ENCODE assay signal across 28 mouse cellular contexts in the genomic region with DNA sequence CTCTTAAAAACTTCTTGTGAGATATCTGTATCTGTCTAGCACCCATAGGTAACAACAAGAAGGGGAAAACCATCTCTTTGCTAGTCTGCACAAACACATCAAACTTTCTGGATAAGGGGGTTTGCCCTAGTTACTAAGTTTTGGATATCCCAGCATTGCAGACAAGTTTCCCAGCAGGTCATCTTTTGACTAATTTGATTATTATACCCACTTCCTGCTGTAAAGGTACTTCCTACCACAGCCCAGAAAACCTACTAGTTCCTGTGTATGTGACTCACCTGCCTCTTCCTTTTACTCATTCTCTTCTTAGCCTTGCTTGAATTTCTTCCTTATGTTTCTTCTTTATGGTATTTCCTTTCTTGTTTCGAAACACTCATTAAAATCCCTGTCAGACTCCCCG. TPM values are rescaled to one million over a fixed set of nuclear protein-coding genes. Genes with fewer than 3 reads are reported as not detected.
"Had no signal": no experiment of that assay in that cellular context is flagged by ENCODE, and none has a peak within 500 bp of the region (broad histone marks: within the 10 kb centered on the region; RNA-seq: fewer than 3 reads in every experiment).

No protein-coding gene starts in this region.

- H3K36me3 ChIP-seq: kidney, embryonic 15.5 days; limb, embryonic 10.5 days; limb, embryonic 13.5 days; liver, embryonic 12.5 days; liver, embryonic 15.5 days; lung, embryonic 15.5 days; midbrain, embryonic 10.5 days; midbrain, embryonic 13.5 days; neural tube, embryonic 13.5 days; stomach, embryonic 15.5 days had no signal

- H3K27me3 ChIP-seq: kidney, embryonic 15.5 days; limb, embryonic 13.5 days; liver, embryonic 12.5 days; liver, embryonic 15.5 days; lung, embryonic 15.5 days; megakaryocyte, embryonic 14.5 days; midbrain, embryonic 13.5 days; neural tube, embryonic 13.5 days; stomach, embryonic 15.5 days had no signal

- H3K9ac ChIP-seq: kidney, embryonic 15.5 days; limb, embryonic 13.5 days; liver, embryonic 12.5 days; liver, embryonic 15.5 days; lung, embryonic 15.5 days; midbrain, embryonic 13.5 days; neural tube, embryonic 13.5 days; stomach, embryonic 15.5 days had no signal

- H3K27ac ChIP-seq: kidney, embryonic 15.5 days; limb, embryonic 10.5 days; limb, embryonic 13.5 days; liver, embryonic 12.5 days; liver, embryonic 15.5 days; lung, embryonic 15.5 days; midbrain, embryonic 10.5 days; midbrain, embryonic 13.5 days; neural tube, embryonic 13.5 days; stomach, embryonic 15.5 days had no signal

- DNase-seq: kidney, adult 2 months; kidney, postnatal 14 days; kidney, postnatal 4 days; liver; lung, adult 18-20 months; lung, postnatal 10 days; lung, postnatal 36 days; right cerebral cortex, adult 18-20 months; right cerebral cortex, postnatal 14 days; right cerebral cortex, postnatal 4 days; thymus, postnatal 25 days had no signal

- H3K4me3 ChIP-seq: kidney, embryonic 15.5 days; limb, embryonic 10.5 days; limb, embryonic 13.5 days; liver, embryonic 12.5 days; liver, embryonic 15.5 days; lung, embryonic 15.5 days; megakaryocyte, embryonic 14.5 days; midbrain, embryonic 10.5 days; midbrain, embryonic 13.5 days; myocyte; neural tube, embryonic 13.5 days; stomach, embryonic 15.5 days had no signal

- H3K4me1 ChIP-seq: kidney, embryonic 15.5 days; limb, embryonic 10.5 days; limb, embryonic 13.5 days; liver, embryonic 12.5 days; liver, embryonic 15.5 days; lung, embryonic 15.5 days; midbrain, embryonic 10.5 days; midbrain, embryonic 13.5 days; neural tube, embryonic 13.5 days; stomach, embryonic 15.5 days had no signal

- H3K4me2 ChIP-seq: kidney, embryonic 15.5 days; limb, embryonic 13.5 days; liver, embryonic 12.5 days; liver, embryonic 15.5 days; lung, embryonic 15.5 days; midbrain, embryonic 13.5 days; neural tube, embryonic 13.5 days; stomach, embryonic 15.5 days had no signal

- ATAC-seq: liver, embryonic 12.5 days; midbrain, embryonic 13.5 days; midbrain, embryonic 16.5 days had no signal

- H3K9me3 ChIP-seq: kidney, embryonic 15.5 days; limb, embryonic 10.5 days; limb, embryonic 13.5 days; liver, embryonic 12.5 days; liver, embryonic 15.5 days; lung, embryonic 15.5 days; megakaryocyte, embryonic 14.5 days; midbrain, embryonic 10.5 days; midbrain, embryonic 13.5 days; neural tube, embryonic 13.5 days; stomach, embryonic 15.5 days had no signal

RNA-seq across cellular contexts. Expression of a gene that starts 32.3 kb away (rescaled TPM):
- total RNA-seq: layer of hippocampus, adult 18-20 months; layer of hippocampus, postnatal 14 days; left cerebral cortex, adult 8-10 months; monocyte, adult 5-6 weeks had no signal
- polyA plus RNA-seq: limb, embryonic 10.5 days; limb, embryonic 13.5 days; liver, embryonic 12.5 days; midbrain, embryonic 10.5 days; midbrain, embryonic 13.5 days; neural tube, embryonic 13.5 days had no signal
